ENCODE assay signal across 9 mouse cellular contexts in the genomic region with DNA sequence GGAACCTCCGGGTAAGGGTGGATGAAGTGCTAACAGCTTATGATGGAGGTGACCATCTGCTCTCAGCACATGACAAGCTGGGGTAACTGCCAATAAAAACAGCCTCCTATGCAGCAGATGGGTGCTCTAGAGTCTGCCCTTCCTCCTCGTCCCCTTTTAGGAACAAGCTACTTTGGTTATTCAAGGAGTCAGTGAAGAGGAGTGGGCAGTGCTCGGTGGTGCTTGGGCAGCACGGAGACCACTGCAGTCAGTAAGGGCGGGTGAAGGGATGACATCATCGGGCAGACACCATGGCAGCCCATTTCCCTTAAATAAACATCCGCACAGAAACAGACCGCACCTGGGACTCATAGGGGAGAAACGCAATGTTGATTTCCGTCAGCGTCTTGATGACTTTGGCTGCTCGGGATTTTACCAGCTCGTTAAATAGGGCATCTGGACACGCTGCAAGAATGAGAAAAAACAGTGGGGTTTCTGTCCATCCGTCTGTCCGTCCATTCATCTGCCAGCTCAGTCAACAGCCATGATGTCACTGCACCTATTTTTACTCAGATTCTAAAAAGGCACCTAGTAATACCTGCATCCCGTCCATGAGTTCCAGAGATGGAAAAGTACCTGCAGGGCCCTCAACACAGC. TPM values are rescaled to one million over a fixed set of nuclear protein-coding genes. Genes with fewer than 3 reads are reported as not detected.
DNase-seq lines count a peak whose midpoint lies in the region; ATAC-seq lines count a peak whose summit lies in the region.
"Had no signal": no experiment of that assay in that cellular context is flagged by ENCODE, and none has a peak within 500 bp of the region (broad histone marks: within the 10 kb centered on the region; RNA-seq: fewer than 3 reads in every experiment).

No protein-coding gene starts in this region.

- peak; percentile 85 for ATAC-seq in forebrain, embryonic 15.5 days (replicated peaks)
- ATAC-seq in midbrain, embryonic 14.5 days (ENCODE audit: low FRiP score, low TSS enrichment) = no peak
- ATAC-seq in erythroid progenitor cell, adult 5-6 weeks (replicated peaks; ENCODE audit: low FRiP score, poor library complexity, severe bottlenecking) = no peak

- H3K9me3 ChIP-seq in forebrain, embryonic 15.5 days = no peaks in the 10 kb centered on the region
- no peaks in the 10 kb centered on the region for H3K9me3 ChIP-seq in midbrain, embryonic 14.5 days (ENCODE audit: control insufficient read depth, low read length)

- H3K27ac ChIP-seq in forebrain, embryonic 15.5 days (replicated peaks) = peak overlapping the region; percentile 88
- no peak overlapping the region; the same call in 1 of the 2 replicates for H3K27ac ChIP-seq in midbrain, embryonic 14.5 days (replicated peaks; ENCODE audit: low read depth, low read length)

- peaks cover 53% of the 10 kb centered on the region for H3K36me3 ChIP-seq in forebrain, embryonic 15.5 days
- H3K36me3 ChIP-seq in midbrain, embryonic 14.5 days (ENCODE audit: control insufficient read depth, insufficient read depth, low read length) = peaks cover 85% of the 10 kb centered on the region

- no peak overlapping the region for H3K4me3 ChIP-seq in forebrain, embryonic 15.5 days
- no peak overlapping the region for H3K4me3 ChIP-seq in midbrain, embryonic 14.5 days (replicated peaks; ENCODE audit: low read depth, low read length)

- peak; percentile 85 for DNase-seq in cerebellum, adult 8-10 months
- peak; percentile 70 for DNase-seq in left cerebral cortex, adult 11 months (ENCODE audit: low spot score)
- peak; percentile 8 for DNase-seq in midbrain, embryonic 14.5 days
- DNase-seq in urinary bladder, postnatal 10 days (ENCODE audit: low spot score) = no peak
- no peak for DNase-seq in gastrocnemius, postnatal 4 days (ENCODE audit: low spot score in 2 of 2)
- no peak for DNase-seq in c-Kit-positive CD71-positive TER-119-positive erythroid progenitor cells, embryonic 14.5 days (ENCODE audit: low spot score)

- no peak overlapping the region for H3K9ac ChIP-seq in forebrain, embryonic 15.5 days (replicated peaks)
- H3K9ac ChIP-seq in midbrain, embryonic 14.5 days (replicated peaks; ENCODE audit: low read length) = no peak overlapping the region

- H3K4me1 ChIP-seq in forebrain, embryonic 15.5 days = peaks cover 14% of the 10 kb centered on the region
- no peaks in the 10 kb centered on the region for H3K4me1 ChIP-seq in midbrain, embryonic 14.5 days (ENCODE audit: control insufficient read depth, insufficient read depth, low read length)

- WGBS in forebrain, embryonic 15.5 days = 55% methylated on average over 17 of the region's 17 CpGs
- WGBS in midbrain, embryonic 14.5 days = 75% methylated on average over 17 of the region's 17 CpGs

- H3K27me3 ChIP-seq in forebrain, embryonic 15.5 days = no peaks in the 10 kb centered on the region
- no peaks in the 10 kb centered on the region for H3K27me3 ChIP-seq in midbrain, embryonic 14.5 days (ENCODE audit: control insufficient read depth, insufficient read depth, low read length)

- 0 out of 2 replicates have a peak overlapping the region, but pooled peaks have one; percentile 6 for H3K4me2 ChIP-seq in forebrain, embryonic 15.5 days (replicated peaks)
- no peak overlapping the region for H3K4me2 ChIP-seq in midbrain, embryonic 14.5 days (ENCODE audit: low read length)

RNA-seq across cellular contexts. Expression of a gene that starts 30.0 kb away (rescaled TPM):
- polyA plus RNA-seq in forebrain, embryonic 15.5 days (2015; fragmentation: Nextera tagmentation; extraction: Ambion mirVana) = 191 and 197 TPM in 2 replicates
- polyA plus RNA-seq in midbrain, embryonic 14.5 days (2014; fragmentation: Nextera tagmentation; extraction: Ambion mirVana) = 240 and 245 TPM in 2 replicates
- 10 to 100 TPM; 16.3 to 16.9 TPM for total RNA-seq in gastrocnemius, postnatal 4 days (2021)
- 0.84 and 1.4 TPM in 2 replicates for total RNA-seq in erythroid progenitor cell, adult 5-6 weeks (2015; ENCODE audit: low replicate concordance)
- 0.61 and 4.0 TPM in 2 replicates for total RNA-seq in erythroid progenitor cell, adult 5-6 weeks (2017; ENCODE audit: low replicate concordance)

RNA-seq across cellular contexts. Expression of a gene that starts 32.8 kb away (rescaled TPM):
- polyA plus RNA-seq in forebrain, embryonic 15.5 days (2015; fragmentation: Nextera tagmentation; extraction: Ambion mirVana) = 0.61 and 1.0 TPM in 2 replicates
- 0.38 and 0.39 TPM in 2 replicates for polyA plus RNA-seq in midbrain, embryonic 14.5 days (2014; fragmentation: Nextera tagmentation; extraction: Ambion mirVana)
- total RNA-seq in gastrocnemius, postnatal 4 days (2021) = not detected
- not detected in 2 replicates for total RNA-seq in erythroid progenitor cell, adult 5-6 weeks (2015; ENCODE audit: low replicate concordance)
- total RNA-seq in erythroid progenitor cell, adult 5-6 weeks (2017; ENCODE audit: low replicate concordance) = not detected in 2 replicates
- total RNA-seq: hematopoietic stem cell, adult 5-6 weeks had no signal

RNA-seq across cellular contexts. Expression of a gene that starts 41.5 kb away (rescaled TPM):
- 4.8 and 6.6 TPM in 2 replicates for polyA plus RNA-seq in forebrain, embryonic 15.5 days (2015; fragmentation: Nextera tagmentation; extraction: Ambion mirVana)
- polyA plus RNA-seq in midbrain, embryonic 14.5 days (2014; fragmentation: Nextera tagmentation; extraction: Ambion mirVana) = 3.5 TPM in 2 replicates
- total RNA-seq in gastrocnemius, postnatal 4 days (2021) = 1 to 10 TPM; 2.0 to 3.2 TPM
- total RNA-seq in erythroid progenitor cell, adult 5-6 weeks (2015; ENCODE audit: low replicate concordance) = 2.2 TPM in 1 of 2 replicates, not detected in the other
- 11.3 TPM in 1 of 2 replicates, not detected in the other for total RNA-seq in erythroid progenitor cell, adult 5-6 weeks (2017; ENCODE audit: low replicate concordance)

RNA-seq across cellular contexts. Expression of a gene that starts 41.6 kb away (rescaled TPM):
- 0.61 and 0.66 TPM in 2 replicates for polyA plus RNA-seq in forebrain, embryonic 15.5 days (2015; fragmentation: Nextera tagmentation; extraction: Ambion mirVana)
- polyA plus RNA-seq in midbrain, embryonic 14.5 days (2014; fragmentation: Nextera tagmentation; extraction: Ambion mirVana) = 0.41 and 0.80 TPM in 2 replicates
- not detected for total RNA-seq in gastrocnemius, postnatal 4 days (2021)
- 1.3 TPM in 1 of 2 replicates, not detected in the other for total RNA-seq in erythroid progenitor cell, adult 5-6 weeks (2015; ENCODE audit: low replicate concordance)
- not detected in 2 replicates for total RNA-seq in erythroid progenitor cell, adult 5-6 weeks (2017; ENCODE audit: low replicate concordance)
- total RNA-seq: hematopoietic stem cell, adult 5-6 weeks had no signal

RNA-seq across cellular contexts. Expression of a gene that starts 58.9 kb away (rescaled TPM):
- 33.5 TPM in 2 replicates for polyA plus RNA-seq in forebrain, embryonic 15.5 days (2015; fragmentation: Nextera tagmentation; extraction: Ambion mirVana)
- 13.6 and 19.8 TPM in 2 replicates for polyA plus RNA-seq in midbrain, embryonic 14.5 days (2014; fragmentation: Nextera tagmentation; extraction: Ambion mirVana)
- total RNA-seq in gastrocnemius, postnatal 4 days (2021) = 10 to 100 TPM; 26.8 to 27.5 TPM
- 2.2 and 8.8 TPM in 2 replicates for total RNA-seq in erythroid progenitor cell, adult 5-6 weeks (2015; ENCODE audit: low replicate concordance)
- 5.0 and 11.5 TPM in 2 replicates for total RNA-seq in erythroid progenitor cell, adult 5-6 weeks (2017; ENCODE audit: low replicate concordance)

Comparison
In these comparisons a context has a peak if more than half of its experiments do, and no peak if none do; other contexts are left out.
1. DNase-seq: peak in cerebellum, adult 8-10 months (single experiment), left cerebral cortex, adult 11 months (single experiment) and midbrain, embryonic 14.5 days (single experiment); none in urinary bladder, postnatal 10 days (single experiment), gastrocnemius, postnatal 4 days (0 of 2) and c-Kit-positive CD71-positive TER-119-positive erythroid progenitor cells, embryonic 14.5 days (single experiment).